Mouse (Mus musculus): ENCODE results near the gene Trappc6b.

GRCm38 (mm10) chr12:59040851-59041250 is 20.4 kb downstream of the Trappc6b start:
- no peak for TF ChIP-seq ZKSCAN1 (IDR thresholded peaks at IDR 0.05; ENCODE audit: borderline replicate concordance, low read depth, low read length)
- TF ChIP-seq CHD2 (IDR thresholded peaks at IDR 0.05; ENCODE audit: low read length), result no peak
- no peak for TF ChIP-seq CTCF (conservative IDR thresholded peaks at IDR 0.05 in 1 of 2, IDR thresholded peaks at IDR 0.05 in 1 of 2; ENCODE audit: low read depth in 2 of 2, low read length in 2 of 2)
- TF ChIP-seq ZC3H11A (IDR thresholded peaks at IDR 0.05; ENCODE audit: low read depth, low read length), result no peak
- no peak for TF ChIP-seq USF1 (IDR thresholded peaks at IDR 0.05; ENCODE audit: low read depth, low read length)
- no peak for TF ChIP-seq CHD1 (IDR thresholded peaks at IDR 0.05; ENCODE audit: low read depth, low read length)
